Mouse (Mus musculus) Muller cell, postnatal 12 days (primary cell): ENCODE data around the gene Clint1.

Experiments
- DNase-seq: peaks from one replicate; pipeline ENCODE4 v3.0.0-alpha.2; 2015; ENCODE audit errors: inconsistent ontology term

Clint1 gene

GRCm38 (mm10) chr11:45926640-45927082, 74.8 kb downstream of the Clint1 start:
- DNase-seq = peak; percentile 82

- no peak for DNase-seq
Observed at GRCm38 (mm10) chr11:45927456-45927855, 75.6 kb downstream of the Clint1 start.

GRCm38 (mm10) chr11:45929541-45929940, 77.7 kb downstream of the Clint1 start:
- no peak for DNase-seq

GRCm38 (mm10) chr11:45932771-45933170, 80.9 kb downstream of the Clint1 start:
- no peak for DNase-seq

GRCm38 (mm10) chr11:45937478-45937877, 85.6 kb downstream of the Clint1 start:
- DNase-seq = no peak

GRCm38 (mm10) chr11:45938917-45939316, 87.1 kb downstream of the Clint1 start:
- no peak for DNase-seq

GRCm38 (mm10) chr11:45942281-45942680, 90.4 kb downstream of the Clint1 start:
- no peak for DNase-seq

GRCm38 (mm10) chr11:45943108-45943705, 91.4 kb downstream of the Clint1 start:
- no peak for DNase-seq

- peak; percentile 30 for DNase-seq
Observed at GRCm38 (mm10) chr11:45943891-45944642, 92.2 kb downstream of the Clint1 start.

- peak; percentile 94 for DNase-seq
Observed at GRCm38 (mm10) chr11:45944643-45945156, 92.8 kb downstream of the Clint1 start, which contains the start of gene Lsm11. Lsm11 (minus strand) TSS chr11:45944935.

- no peak for DNase-seq
Observed at GRCm38 (mm10) chr11:45946796-45947195, 94.9 kb downstream of the Clint1 start.

- DNase-seq = no peak
Observed at GRCm38 (mm10) chr11:45947491-45947890, 95.6 kb downstream of the Clint1 start.

GRCm38 (mm10) chr11:45955127-45955627, 103.3 kb downstream of the Clint1 start, which contains the start of gene Thg1l:
Thg1l (minus strand) TSS chr11:45955494.
- DNase-seq = peak; percentile 95

GRCm38 (mm10) chr11:45959598-45959997, 107.7 kb downstream of the Clint1 start:
- DNase-seq = no peak

GRCm38 (mm10) chr11:45960003-45960402, 108.2 kb downstream of the Clint1 start:
- DNase-seq = no peak
